Mouse (Mus musculus): ENCODE results near the gene Sirt6. TPM values are rescaled to one million over a fixed set of nuclear protein-coding genes. Genes with fewer than 3 reads are reported as not detected.
"Not testable (repeated sequence)": the region's sequence is repeated elsewhere in the genome, so short reads cannot be mapped to it uniquely, and the experiment has no call there.

Gene Sirt6
- total RNA-seq (2021), result 10 to 100 TPM; 28.9 to 31.4 TPM
- long read RNA-seq, transcript Sirt6-201 (8 exons, 1,891 nt), result major isoform, 8 of 27 reads
- long read RNA-seq, partial matches to known transcripts, result 0 of 27 reads
- long read RNA-seq, other reads (novel, unspliced or antisense), result 19 of 27 reads

- DNase-seq (ENCODE audit: low spot score in 2 of 2), result peak; percentile 84 to 90
Observed at GRCm38 (mm10) chr10:81626994-81627835, at the start of gene Sirt6. TSS of gene Sirt6 (minus strand) at chr10:81627797.

DNA sequence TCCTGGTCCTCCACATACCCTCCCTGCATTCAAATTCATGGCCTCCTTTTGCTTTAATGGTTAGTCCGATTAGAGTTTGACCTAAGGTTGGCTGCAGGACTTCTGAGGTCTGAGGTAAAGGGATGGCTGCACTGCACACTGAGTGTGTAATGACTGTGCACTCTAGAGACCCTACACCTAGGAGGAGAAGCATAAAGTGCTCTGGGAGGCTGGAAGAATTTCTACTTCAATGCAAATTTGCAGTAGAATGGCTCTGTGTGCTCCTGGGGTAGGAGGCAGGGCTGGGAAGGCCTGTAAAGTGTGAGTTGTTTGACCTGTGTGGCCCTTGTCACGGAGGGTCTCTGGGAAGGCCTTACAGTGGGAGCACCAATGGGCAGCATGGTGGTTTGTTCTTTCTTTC is 28.6 kb upstream of the Sirt6 start:
- DNase-seq (ENCODE audit: low spot score in 2 of 2), result no peak

- DNase-seq (ENCODE audit: low spot score in 2 of 2), result peak in 1 of 2 experiments; percentile 1
Observed at GRCm38 (mm10) chr10:81655178-81655577, 27.6 kb upstream of the Sirt6 start.

DNA sequence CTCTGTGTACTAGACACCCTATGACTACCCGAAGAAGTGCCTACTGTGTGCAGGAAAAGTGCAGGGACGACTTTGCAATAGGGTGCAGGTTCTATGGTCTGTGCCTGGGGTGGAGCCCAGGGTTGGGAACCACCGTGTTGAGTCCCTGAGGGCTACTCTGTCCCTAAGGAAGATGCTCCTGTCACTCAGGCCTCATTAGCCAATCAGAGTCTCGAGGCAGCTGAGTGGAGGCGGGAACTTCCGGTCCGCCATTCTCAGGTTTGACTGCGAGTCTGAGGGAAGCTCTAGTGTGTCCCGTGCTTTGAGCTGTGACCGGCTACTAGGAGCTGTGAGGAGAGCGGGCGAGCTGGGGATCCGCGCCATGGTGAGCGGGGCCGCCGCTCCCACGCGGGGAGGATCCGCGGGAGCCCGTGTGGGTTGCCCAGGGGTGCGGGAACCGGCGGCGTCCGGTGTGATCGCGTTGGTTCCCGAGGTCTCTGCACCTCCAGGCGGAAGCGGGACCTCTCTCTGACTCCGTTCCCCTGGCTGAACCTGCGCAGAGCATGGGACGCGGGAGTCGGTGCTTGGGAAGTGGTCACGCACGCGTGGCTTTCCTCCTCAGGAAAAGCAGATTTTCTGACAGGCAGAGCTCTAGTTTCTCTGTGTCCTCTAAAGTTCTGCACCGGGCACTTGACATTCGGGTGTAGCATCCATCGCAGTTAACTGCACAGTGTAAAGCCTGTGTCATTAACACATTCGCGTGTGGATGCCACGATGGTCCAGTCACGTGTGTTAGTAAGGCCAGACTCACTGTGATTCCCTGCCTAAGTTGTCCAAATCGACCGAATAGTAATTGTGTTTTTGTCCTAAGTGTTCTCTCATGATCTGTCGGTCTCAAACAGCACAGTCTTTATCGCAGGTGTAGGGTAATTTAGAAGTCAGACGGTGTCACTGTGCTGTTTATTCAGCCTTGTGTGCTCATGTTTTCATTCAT is 21.5 kb upstream of the Sirt6 start, which contains the start of gene Gm10778:
TSS of gene Gm10778 (plus strand) at position 257 of the 973 bp plus-strand sequence.
- peak; percentile 88 to 89 for DNase-seq (ENCODE audit: low spot score in 2 of 2)

- DNase-seq (ENCODE audit: low spot score in 2 of 2), result peak in 1 of 2 experiments; percentile 8
Observed at GRCm38 (mm10) chr10:81646015-81646555, 18.5 kb upstream of the Sirt6 start.

GRCm38 (mm10) chr10:81645391-81645790 is 17.8 kb upstream of the Sirt6 start:
- DNase-seq (ENCODE audit: low spot score in 2 of 2), result no peak

DNA sequence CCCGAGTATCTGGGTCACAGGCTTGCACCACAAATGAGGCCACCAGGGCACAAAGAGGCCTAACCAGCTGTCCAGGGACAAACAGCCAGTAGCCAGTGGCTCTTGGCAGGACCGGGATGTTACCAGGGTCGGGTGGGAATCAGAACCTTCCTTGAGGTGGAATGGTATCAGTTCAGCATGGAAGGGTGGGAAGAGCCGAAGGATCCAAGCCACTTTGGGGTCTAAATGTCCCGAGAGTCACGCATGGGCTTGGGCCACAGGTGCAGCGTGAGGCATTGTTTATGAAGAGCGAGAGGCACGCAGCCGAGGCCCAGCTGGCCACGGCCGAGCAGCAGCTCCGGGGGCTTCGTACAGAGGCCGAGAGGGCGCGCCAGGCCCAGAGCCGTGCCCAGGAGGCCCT is 17.1 kb upstream of the Sirt6 start:
- DNase-seq (ENCODE audit: low spot score in 2 of 2), result peak in 1 of 2 experiments; percentile 3

GRCm38 (mm10) chr10:81644162-81644561 is 16.6 kb upstream of the Sirt6 start:
- no peak for DNase-seq (ENCODE audit: low spot score in 2 of 2)

GRCm38 (mm10) chr10:81643449-81644055 is 16.0 kb upstream of the Sirt6 start:
- peak; percentile 93 to 97 for DNase-seq (ENCODE audit: low spot score in 2 of 2)

GRCm38 (mm10) chr10:81642648-81643448 is 15.3 kb upstream of the Sirt6 start:
- DNase-seq (ENCODE audit: low spot score in 2 of 2), result no peak

DNA sequence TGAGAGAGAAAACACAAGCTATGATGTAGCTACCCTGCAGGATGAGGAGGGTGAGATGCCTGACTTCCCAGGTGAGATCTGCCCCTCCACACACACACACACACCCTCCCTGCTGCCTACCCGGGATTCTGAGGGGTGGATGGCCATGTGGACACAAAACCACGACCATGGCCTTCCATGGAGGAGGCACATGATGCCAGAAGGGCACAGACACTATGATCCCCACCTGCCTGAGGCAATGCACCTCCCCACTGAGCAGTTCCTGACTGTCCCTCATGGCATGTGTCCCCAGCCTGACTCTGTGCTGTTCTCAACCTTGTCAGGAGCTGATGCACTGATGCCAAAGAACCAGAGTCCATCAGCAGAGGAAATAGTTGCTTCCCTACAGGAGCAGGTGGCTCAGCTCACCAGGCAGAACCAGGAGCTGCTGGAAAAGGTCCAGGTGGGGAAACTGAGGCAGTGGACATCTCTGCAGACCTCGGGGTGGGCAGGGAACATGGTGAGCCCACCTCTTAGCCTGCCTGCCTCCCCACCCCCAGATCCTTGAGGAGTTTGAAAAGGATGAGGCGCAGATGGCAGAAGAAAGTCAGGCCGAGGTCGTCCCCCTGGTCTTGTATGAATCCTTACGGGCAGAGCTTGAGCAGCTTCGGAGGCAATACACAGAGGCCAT is 14.5 kb upstream of the Sirt6 start:
- no peak for DNase-seq (ENCODE audit: low spot score in 2 of 2)

- no peak for DNase-seq (ENCODE audit: low spot score in 2 of 2)
Observed at GRCm38 (mm10) chr10:81641566-81641965, 14.0 kb upstream of the Sirt6 start.

DNA sequence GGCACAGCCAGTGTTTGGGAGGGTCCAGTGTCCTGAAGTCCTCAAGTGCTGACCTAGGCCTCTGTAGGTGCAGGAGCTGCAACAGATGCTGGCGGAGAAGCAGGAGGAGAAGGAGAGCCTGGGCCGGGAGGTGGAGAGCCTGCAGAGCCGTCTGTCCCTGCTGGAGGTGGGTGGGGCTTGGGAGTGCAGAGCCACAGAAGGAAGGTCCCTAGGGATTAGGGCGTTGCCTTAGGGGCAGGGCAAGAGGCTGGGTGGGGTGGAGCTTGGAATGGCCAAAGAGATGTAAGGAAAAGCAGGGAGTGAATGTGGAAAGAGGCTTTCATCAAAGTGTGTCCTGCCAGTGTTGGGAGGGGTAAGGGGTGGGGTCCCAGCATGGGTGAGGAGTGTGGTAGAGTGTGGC is 13.2 kb upstream of the Sirt6 start:
- DNase-seq (ENCODE audit: low spot score in 2 of 2), result not testable (repeated sequence)

GRCm38 (mm10) chr10:81638101-81638500 is 10.5 kb upstream of the Sirt6 start:
- no peak for DNase-seq (ENCODE audit: low spot score in 2 of 2)

GRCm38 (mm10) chr10:81636338-81636737 is 8.7 kb upstream of the Sirt6 start:
- no peak for DNase-seq (ENCODE audit: low spot score in 2 of 2)

- DNase-seq (ENCODE audit: low spot score in 2 of 2), result peak; percentile 75 to 82
Observed at GRCm38 (mm10) chr10:81633253-81634099, 5.9 kb upstream of the Sirt6 start.

GRCm38 (mm10) chr10:81628390-81628789 is 793 bp upstream of the Sirt6 start, which contains the start of gene Ankrd24:
TSS of gene Ankrd24 (plus strand) at chr10:81628540.
- DNase-seq (ENCODE audit: low spot score in 2 of 2), result no peak

DNA sequence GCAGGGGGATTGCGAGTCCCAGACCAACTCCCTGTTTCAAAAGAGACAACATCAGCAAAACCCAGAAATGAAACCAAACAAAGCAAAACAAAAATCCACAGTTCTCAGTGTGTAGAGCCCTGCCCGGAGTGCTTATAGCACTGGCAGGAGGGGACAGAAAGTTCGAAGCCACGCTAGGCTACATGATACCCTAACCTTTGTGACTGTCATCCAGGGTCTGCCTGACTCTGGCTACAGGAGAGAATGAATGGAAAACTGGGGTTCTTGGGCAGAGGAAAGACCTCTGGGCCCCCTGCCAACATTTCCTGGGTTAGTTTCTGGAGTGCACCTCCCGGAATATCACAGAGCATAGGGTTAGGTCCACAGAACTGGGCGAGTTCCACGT is 231 bp upstream of the Sirt6 start:
- peak in 1 of 2 experiments; percentile 59 for DNase-seq (ENCODE audit: low spot score in 2 of 2)

Data from layer of hippocampus, postnatal 10 days (tissue).